8 mouse cellular contexts compared by ENCODE assay signal in genomic region chr6:5410697-5411391, GRCm38 (mm10). TPM values are rescaled to one million over a fixed set of nuclear protein-coding genes. Genes with fewer than 3 reads are reported as not detected.
DNase-seq lines count a peak whose midpoint lies in the region; ATAC-seq and TF ChIP-seq lines count a peak whose summit lies in the region.

No protein-coding gene starts in this region.

- no peaks in the 10 kb centered on the region for H3K4me1 ChIP-seq in kidney, embryonic 16.5 days (ENCODE audit: insufficient read depth, low read length)
- 0 out of 2 replicates have a peak, but pooled peaks cover 4% of the 10 kb centered on the region for H3K4me1 ChIP-seq in liver, postnatal 0 days (ENCODE audit: insufficient read depth)

- H3K9ac ChIP-seq in kidney, embryonic 16.5 days (replicated peaks; ENCODE audit: low read length), result no peak overlapping the region
- no peak overlapping the region for H3K9ac ChIP-seq in liver, postnatal 0 days (replicated peaks)

- peak; percentile 93 for TF ChIP-seq CTCF in liver, postnatal 0 days (IDR thresholded peaks at IDR 0.05; ENCODE audit: low read depth)

- DNase-seq in A20 (ENCODE audit: low read depth, low spot score), result peak; percentile 53
- peak; percentile 84 for DNase-seq in adrenal gland, adult 2 months
- peak; percentile 75 for DNase-seq in embryo, embryonic 9.5 days (ENCODE audit: extremely low spot score)
- DNase-seq in heart, adult 9 months (ENCODE audit: low spot score in 2 of 2), result peak; percentile 35 to 69
- DNase-seq in liver, postnatal 0 days, result peak; percentile 76
- peak; percentile 50 for DNase-seq in ovary, adult 18-20 months (ENCODE audit: low spot score)
- peak; percentile 51 for DNase-seq in thymus, postnatal 0 days (ENCODE audit: low spot score)

- TF ChIP-seq EP300 in liver, postnatal 0 days (IDR thresholded peaks at IDR 0.05; ENCODE audit: low read depth), result no peak

- no peaks in the 10 kb centered on the region for H3K27me3 ChIP-seq in kidney, embryonic 16.5 days (ENCODE audit: insufficient read depth, low read length)
- H3K27me3 ChIP-seq in liver, postnatal 0 days (ENCODE audit: insufficient read depth, low read length), result no peaks in the 10 kb centered on the region

- H3K4me3 ChIP-seq in kidney, embryonic 16.5 days (ENCODE audit: low read length), result no peak overlapping the region
- H3K4me3 ChIP-seq in liver, postnatal 0 days (ENCODE audit: low read depth, low read length), result no peak overlapping the region

- WGBS in kidney, embryonic 16.5 days, result 51% methylated on average over 6 of the region's 6 CpGs
- 41% methylated on average over 6 of the region's 6 CpGs for WGBS in liver, postnatal 0 days (ENCODE audit: insufficient replicate concordance)

- no peaks in the 10 kb centered on the region for H3K9me3 ChIP-seq in kidney, embryonic 16.5 days (ENCODE audit: low read length)
- no peaks in the 10 kb centered on the region for H3K9me3 ChIP-seq in liver, postnatal 0 days (ENCODE audit: low read length)

- no peak overlapping the region for H3K4me2 ChIP-seq in kidney, embryonic 16.5 days (replicated peaks; ENCODE audit: low read depth, low read length)
- H3K4me2 ChIP-seq in liver, postnatal 0 days (ENCODE audit: low read depth, low read length), result peak overlapping the region; percentile 15; the same call in 1 of the 2 replicates

- peak; percentile 88 for ATAC-seq in kidney, embryonic 16.5 days (ENCODE audit: low FRiP score, low TSS enrichment)
- peak; percentile 93 for ATAC-seq in liver, postnatal 0 days

- H3K27ac ChIP-seq in kidney, embryonic 16.5 days (ENCODE audit: low read length), result no peak overlapping the region
- 0 out of 2 replicates have a peak overlapping the region, but pooled peaks have one; percentile 8 for H3K27ac ChIP-seq in liver, postnatal 0 days (ENCODE audit: low read depth)

- H3K36me3 ChIP-seq in kidney, embryonic 16.5 days (ENCODE audit: insufficient read depth, low read length), result no peaks in the 10 kb centered on the region
- H3K36me3 ChIP-seq in liver, postnatal 0 days (replicated peaks; ENCODE audit: insufficient read depth, low read length), result no peaks in the 10 kb centered on the region

RNA-seq across cellular contexts. Expression of gene Asb4, which starts 27.7 kb away (rescaled TPM):
- 1 to 10 TPM; 1.6 to 2.4 TPM for total RNA-seq in adrenal gland, adult 2 months (2021)
- 0.68 and 1.8 TPM in 2 replicates for polyA plus RNA-seq in adrenal gland, adult 2 months (2012; rRNA removed)
- polyA plus RNA-seq in kidney, embryonic 16.5 days (2015; fragmentation: Nextera tagmentation; extraction: Ambion mirVana), result 23.0 and 23.4 TPM in 2 replicates
- polyA plus RNA-seq in liver, postnatal 0 days (2015; fragmentation: Nextera tagmentation; extraction: Ambion mirVana), result 1.8 and 2.2 TPM in 2 replicates
- 1.2 and 1.5 TPM in 2 replicates for polyA plus RNA-seq in thymus, postnatal 0 days (2015; fragmentation: Nextera tagmentation; extraction: Ambion mirVana)
